Comparison of ENCODE assay signal across 19 mouse cellular contexts in the genomic region with DNA sequence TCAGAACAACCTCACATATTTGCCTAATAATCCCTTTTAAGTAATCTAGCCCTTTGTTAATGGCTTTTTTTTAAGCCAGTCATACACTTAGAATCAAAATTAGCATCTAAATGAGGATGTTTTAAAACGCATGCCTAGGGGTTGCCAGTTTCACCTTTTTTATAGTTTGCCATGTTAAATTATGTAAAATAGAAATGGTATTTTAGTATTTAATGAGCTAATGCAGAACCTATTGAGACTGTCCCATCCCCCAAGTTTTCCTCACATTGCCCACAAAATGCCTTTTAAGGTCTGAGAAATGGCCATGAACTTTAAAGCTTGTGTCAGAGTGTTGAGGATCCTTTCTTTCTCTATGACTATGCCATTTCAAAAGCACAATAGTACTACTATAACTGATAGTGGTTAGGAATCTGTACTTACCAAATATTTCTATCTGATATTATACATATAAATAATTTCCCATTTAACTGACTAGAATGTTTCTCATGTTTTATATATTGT.
"Had no signal": no experiment of that assay in that cellular context is flagged by ENCODE, and none has a peak within 500 bp of the region (broad histone marks: within the 10 kb centered on the region; RNA-seq: fewer than 3 reads in every experiment).

No protein-coding gene starts in this region.

- ATAC-seq: liver, postnatal 0 days; lung, postnatal 0 days had no signal

- H3K36me3 ChIP-seq: limb, embryonic 12.5 days; limb, embryonic 15.5 days; neural tube, embryonic 13.5 days; stomach, embryonic 15.5 days had no signal

- DNase-seq: kidney, adult 18-20 months; kidney, adult 9 months; kidney, postnatal 14 days; kidney, postnatal 4 days; left cerebral cortex, postnatal 4 days; liver, postnatal 0 days; lung, embryonic 14.5 days; retina, postnatal 1 day; right cerebral cortex, postnatal 25 days; spleen, adult 18-20 months; thymus, postnatal 25 days had no signal

- H3K9ac ChIP-seq: limb, embryonic 12.5 days; limb, embryonic 15.5 days; liver, embryonic 14.5 days; liver, postnatal 0 days; lung, embryonic 14.5 days; neural tube, embryonic 13.5 days; stomach, embryonic 15.5 days had no signal

- H3K4me1 ChIP-seq: limb, embryonic 12.5 days; limb, embryonic 15.5 days; neural tube, embryonic 13.5 days; stomach, embryonic 15.5 days had no signal

- H3K27me3 ChIP-seq: limb, embryonic 12.5 days; limb, embryonic 15.5 days; neural tube, embryonic 13.5 days; stomach, embryonic 15.5 days had no signal

- H3K4me3 ChIP-seq: limb, embryonic 12.5 days; limb, embryonic 15.5 days; neural tube, embryonic 13.5 days; stomach, embryonic 15.5 days had no signal

- H3K27ac ChIP-seq: limb, embryonic 12.5 days; limb, embryonic 15.5 days; liver, embryonic 14.5 days; macrophage; stomach, embryonic 15.5 days had no signal

- H3K4me2 ChIP-seq: limb, embryonic 12.5 days; limb, embryonic 15.5 days; liver, embryonic 11.5 days; lung, embryonic 14.5 days; neural tube, embryonic 13.5 days; stomach, embryonic 15.5 days had no signal

- H3K9me3 ChIP-seq: limb, embryonic 12.5 days; limb, embryonic 15.5 days; neural tube, embryonic 13.5 days; stomach, embryonic 15.5 days had no signal
